Mouse (Mus musculus) neural tube, postnatal 0 days (tissue): ENCODE results near the gene Invs. TPM values are rescaled to one million over a fixed set of nuclear protein-coding genes. Genes with fewer than 3 reads are reported as not detected.

ENCODE experiments used
- polyA plus RNA-seq: library from polyadenylated mRNA; unstranded; fragments of >200 nt; fragmentation: Nextera tagmentation; extraction: Ambion mirVana; gene quantifications from 2 replicates; pipeline ENCODE4 v1.2.1, GENCODE M21; 2015

Invs gene
- polyA plus RNA-seq = 3.5 and 4.3 TPM in 2 replicates

DNA sequence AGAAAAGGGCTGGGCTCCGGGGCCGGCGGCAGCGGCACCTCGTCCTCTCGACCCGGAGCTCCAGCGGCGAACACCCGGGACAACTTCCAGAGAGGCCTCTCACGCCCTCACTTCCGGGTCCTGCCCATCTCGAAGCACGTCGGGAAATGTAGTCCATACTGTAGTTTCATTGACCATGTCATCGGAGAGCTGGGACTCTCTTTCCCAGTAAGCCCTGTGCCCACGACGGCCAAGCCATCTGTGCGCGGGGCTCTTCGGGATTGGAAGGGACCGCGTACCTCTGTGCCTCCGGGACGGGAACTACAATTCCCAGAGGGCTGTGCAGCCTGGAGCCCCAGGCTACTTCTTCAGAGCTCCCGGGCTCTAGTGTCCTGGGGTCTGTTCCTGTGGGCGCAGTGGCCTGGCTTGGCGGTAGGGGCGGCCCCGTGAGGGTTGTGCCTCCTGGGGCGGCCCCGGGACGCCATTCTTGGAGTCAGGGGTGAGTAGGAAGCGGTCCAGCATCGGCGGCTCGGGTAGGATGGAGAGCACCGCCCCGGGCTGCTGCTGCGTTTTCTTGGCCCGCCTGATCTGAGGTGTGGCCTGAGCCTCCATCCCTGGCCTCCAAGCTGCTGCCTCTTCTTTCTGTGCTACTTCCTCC is at the start of gene Invs, which contains the start of gene Erp44:
Invs (plus strand) TSS at position 263 of the 637 bp plus-strand sequence.
Erp44 (minus strand) TSS at position 61 of the 637 bp plus-strand sequence.

DNA sequence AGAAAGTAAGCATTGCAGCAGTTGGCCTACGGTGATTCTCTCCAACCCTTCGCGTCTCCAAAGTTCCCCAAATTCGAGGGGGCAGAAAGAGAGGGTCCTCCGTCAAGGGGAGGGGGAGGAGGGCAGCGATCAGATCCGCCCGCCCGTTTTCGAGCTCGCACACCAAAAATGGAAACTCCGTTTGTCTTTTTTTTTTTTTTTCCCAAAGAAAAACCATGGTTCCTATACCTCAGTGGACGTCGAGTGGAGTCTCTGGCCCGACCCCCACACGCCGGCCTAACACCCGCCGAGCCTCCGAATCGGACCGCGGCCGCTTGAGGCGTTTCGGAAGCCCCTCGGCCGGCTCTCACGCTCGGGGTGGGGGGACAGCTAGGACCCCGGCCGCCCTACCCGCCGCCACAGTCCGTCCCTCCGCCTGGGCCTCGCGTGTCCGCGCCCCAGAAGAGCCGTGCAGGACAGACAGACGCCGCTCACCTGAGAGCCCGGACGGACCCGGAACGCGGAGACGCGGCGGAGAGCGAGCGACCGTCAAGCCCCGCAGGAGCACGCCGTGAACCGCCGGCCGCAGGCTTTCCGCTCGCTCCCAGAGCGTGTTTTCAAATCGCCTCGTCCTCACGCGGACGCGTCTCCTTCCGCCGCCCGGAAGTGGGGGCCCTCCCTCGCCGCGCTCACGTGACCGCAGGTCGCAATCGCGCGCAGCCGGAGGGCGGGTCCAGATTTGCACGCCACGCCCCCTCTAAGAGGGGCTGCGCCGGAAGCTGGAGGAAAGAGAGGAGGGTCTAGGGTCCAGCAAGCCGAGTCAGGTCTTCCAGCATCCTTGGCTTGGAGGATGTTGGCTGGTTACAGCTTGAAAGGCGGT is 193.5 kb downstream of the Invs start, which contains the start of gene Tex10:
Tex10 (minus strand) TSS at position 668 of the 859 bp plus-strand sequence.

Other genes starting within 250 kb of the Invs start
- gene Nr4a3, start 234.6 kb upstream of the Invs start, polyA plus RNA-seq = 2.4 and 2.5 TPM in 2 replicates
- gene Stx17, start 154.8 kb upstream of the Invs start, polyA plus RNA-seq = 23.4 and 27.1 TPM in 2 replicates
- gene Erp44, start 202 bp upstream of the Invs start, polyA plus RNA-seq = 52.9 and 54.1 TPM in 2 replicates
- gene Tex10, start 193.7 kb downstream of the Invs start, polyA plus RNA-seq = 22.6 and 23.4 TPM in 2 replicates